Mouse (Mus musculus): ENCODE results near the gene Dclk2. TPM values are rescaled to one million over a fixed set of nuclear protein-coding genes. Genes with fewer than 3 reads are reported as not detected.

Dclk2 gene
- polyA plus RNA-seq, 1 experiment from 2014 or later, result 95.5 TPM

DNA sequence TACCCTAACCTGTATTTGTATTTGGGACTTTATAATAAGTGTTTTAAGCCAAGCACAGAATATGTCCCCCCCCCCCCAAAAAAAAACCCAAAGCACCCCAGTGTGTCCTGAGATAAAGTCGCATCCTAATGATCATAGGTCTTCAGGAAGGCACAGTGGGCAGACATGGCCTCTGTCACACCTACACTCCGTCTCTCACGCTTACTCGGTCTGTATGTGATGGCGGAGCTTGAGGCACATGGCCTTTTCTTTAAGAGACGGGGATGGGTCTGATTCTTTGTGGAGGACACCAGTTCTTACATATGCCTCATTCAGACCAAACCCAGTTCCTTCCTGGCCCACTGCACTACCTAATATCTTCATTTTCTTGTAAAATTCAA is 158.6 kb downstream of the Dclk2 start:
- no peak overlapping the region for H3K4me3 ChIP-seq
- no peak overlapping the region for H3K9ac ChIP-seq
- no peaks in the 10 kb centered on the region for H3K9me3 ChIP-seq
- WGBS, result 83% methylated on average over 6 of the region's 6 CpGs
- H3K4me1 ChIP-seq, result 0 out of 2 replicates have a peak, but pooled peaks cover 2% of the 10 kb centered on the region
- no peak overlapping the region for H3K4me2 ChIP-seq
- no peaks in the 10 kb centered on the region for H3K27me3 ChIP-seq (replicated peaks)
- no peak overlapping the region for H3K27ac ChIP-seq
- ATAC-seq (replicated peaks), result peak; percentile 53
- no peaks in the 10 kb centered on the region for H3K36me3 ChIP-seq (replicated peaks)

DNA sequence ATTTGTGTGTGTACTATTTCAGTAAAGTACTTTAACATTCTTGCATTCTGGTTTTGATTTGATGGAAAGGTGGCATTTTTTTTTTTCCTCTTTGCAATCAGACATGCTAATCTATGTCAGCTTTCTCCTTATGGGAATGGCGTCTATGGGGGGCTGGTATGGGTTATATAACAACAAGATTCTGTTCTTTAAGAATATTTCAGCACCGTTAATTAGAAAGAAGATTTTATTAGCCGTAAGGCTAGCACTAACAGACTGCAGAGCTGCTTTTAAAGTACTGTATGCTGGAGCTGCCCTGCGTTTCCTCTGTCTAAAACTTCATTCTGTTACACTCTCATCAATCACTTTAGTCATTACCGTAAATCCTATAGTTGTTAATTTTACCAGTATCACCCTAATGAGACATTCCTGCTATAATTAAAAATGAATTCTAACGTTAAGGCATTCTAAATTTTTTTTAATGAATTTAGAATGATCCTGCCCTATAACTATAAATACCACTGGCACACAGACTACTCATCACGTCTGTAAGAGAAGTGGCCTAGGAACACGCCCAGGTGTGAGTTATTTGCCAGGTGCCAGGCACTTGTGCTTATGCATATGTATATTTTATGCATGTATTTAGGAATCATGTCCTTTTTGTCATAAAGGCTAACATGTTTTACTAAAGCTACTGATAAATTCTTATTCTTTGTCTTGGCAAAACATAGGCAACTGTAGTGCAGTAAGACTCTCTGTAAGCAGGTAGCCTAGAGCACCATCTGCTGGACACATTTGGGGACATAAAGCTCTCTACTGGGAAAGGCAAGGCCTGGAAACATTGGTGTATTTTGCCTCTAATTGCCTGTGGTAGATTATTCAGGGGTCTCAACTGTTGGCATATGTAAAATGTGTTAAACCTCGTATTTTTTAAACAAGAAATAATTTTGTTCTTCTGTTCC is 159.3 kb downstream of the Dclk2 start:
- Histone ChIP-seq H3K9me3 (no peaks in the 10 kb centered on the region), H3K36me3 (replicated peaks) (no peaks in the 10 kb centered on the region), H3K4me3 (no peak overlapping the region), H3K27me3 (replicated peaks) (no peaks in the 10 kb centered on the region), H3K9ac (no peak overlapping the region), H3K4me1 (0 out of 2 replicates have a peak, but pooled peaks cover 2% of the 10 kb centered on the region), H3K27ac (0 out of 2 replicates have a peak overlapping the region, but pooled peaks have one; percentile 50), H3K4me2 (no peak overlapping the region)
- 49% methylated on average over 9 of the region's 9 CpGs for WGBS
- ATAC-seq (replicated peaks), result peak; percentile 92

DNA sequence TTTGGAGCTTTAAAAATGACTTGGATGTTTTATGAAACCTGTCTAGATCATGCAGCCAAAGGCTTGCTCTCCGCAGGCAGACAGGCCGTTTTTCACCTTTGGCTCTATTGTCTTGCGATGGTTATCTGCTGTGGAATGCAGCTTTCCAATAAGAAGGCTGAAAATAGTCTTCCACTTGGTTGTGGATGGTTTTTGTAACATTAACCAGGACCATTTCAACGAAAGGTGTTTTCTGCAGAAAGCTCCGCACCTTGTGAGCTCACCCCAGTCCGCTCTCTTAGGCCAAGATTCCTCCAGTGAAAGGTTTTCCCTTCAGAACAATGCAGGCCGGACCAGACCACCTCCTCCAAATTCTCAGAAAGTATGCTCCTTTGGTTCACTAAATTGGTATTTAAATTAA is 160.2 kb downstream of the Dclk2 start:
- Histone ChIP-seq H3K27ac (peak overlapping the region; percentile 53; the same call in 1 of the 2 replicates), H3K9ac (no peak overlapping the region)

DNA sequence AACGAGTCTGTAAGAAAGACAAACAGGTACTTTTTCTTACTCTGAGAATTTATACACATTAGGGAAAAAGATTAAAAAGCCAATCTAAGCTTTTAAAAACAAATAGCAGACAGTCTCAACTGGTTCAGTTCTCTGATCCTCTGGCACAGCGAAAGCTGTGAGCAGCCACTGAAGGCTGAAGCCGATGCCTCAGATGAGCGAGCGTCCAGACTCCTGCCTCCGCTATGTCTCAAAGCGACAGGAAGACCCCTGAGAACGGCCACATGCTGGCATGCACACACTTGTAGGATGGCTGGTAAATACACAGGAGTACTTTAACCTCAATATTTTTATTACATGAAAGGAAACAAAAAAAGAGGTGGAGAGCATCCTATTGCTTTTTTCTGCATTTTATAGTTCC is 160.8 kb downstream of the Dclk2 start:
- 0 out of 2 replicates have a peak, but pooled peaks cover 2% of the 10 kb centered on the region for H3K4me1 ChIP-seq
- no peaks in the 10 kb centered on the region for H3K9me3 ChIP-seq
- 0 out of 2 replicates have a peak overlapping the region, but pooled peaks have one; percentile 13 for H3K9ac ChIP-seq
- H3K27ac ChIP-seq, result no peak overlapping the region
- H3K36me3 ChIP-seq (replicated peaks), result no peaks in the 10 kb centered on the region
- H3K27me3 ChIP-seq (replicated peaks), result no peaks in the 10 kb centered on the region
- H3K4me3 ChIP-seq, result no peak overlapping the region
- 31% methylated on average over 8 of the region's 8 CpGs for WGBS
- peak overlapping the region; percentile 24 for H3K4me2 ChIP-seq
- no peak for ATAC-seq (replicated peaks)

More for the DNA sequence above, 160.2 kb downstream of the Dclk2 start:
- no peak for ATAC-seq (replicated peaks)
- H3K4me2 ChIP-seq, result no peak overlapping the region
- 0 out of 2 replicates have a peak, but pooled peaks cover 2% of the 10 kb centered on the region for H3K4me1 ChIP-seq
- H3K36me3 ChIP-seq (replicated peaks), result no peaks in the 10 kb centered on the region
- no peak overlapping the region for H3K4me3 ChIP-seq
- H3K9me3 ChIP-seq, result no peaks in the 10 kb centered on the region
- H3K27me3 ChIP-seq (replicated peaks), result no peaks in the 10 kb centered on the region
- 57% methylated on average over 7 of the region's 7 CpGs for WGBS

DNA sequence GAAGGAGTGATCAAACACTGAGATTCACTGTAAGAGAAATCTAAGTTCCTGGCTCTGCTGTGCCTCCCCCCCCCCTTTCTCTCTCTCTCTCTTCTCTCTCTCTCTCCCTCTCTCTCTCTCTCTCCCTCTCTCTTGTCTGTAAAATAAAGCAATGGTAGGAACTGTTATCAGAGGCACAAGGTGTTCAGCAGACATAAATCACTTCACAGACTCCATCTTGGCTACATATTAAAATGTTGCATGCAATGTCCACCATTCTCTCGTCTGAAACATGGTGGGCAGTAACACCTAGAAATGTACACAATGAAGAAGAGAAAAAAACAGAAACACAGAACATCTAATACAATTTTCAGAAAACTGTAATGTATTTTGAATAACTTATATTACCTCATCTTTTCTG is 161.3 kb downstream of the Dclk2 start:
- Histone ChIP-seq H3K4me3 (no peak overlapping the region), H3K9me3 (no peaks in the 10 kb centered on the region), H3K27me3 (replicated peaks) (no peaks in the 10 kb centered on the region), H3K27ac (no peak overlapping the region), H3K4me2 (peak overlapping the region; percentile 22; the same call in 1 of the 2 replicates), H3K4me1 (0 out of 2 replicates have a peak, but pooled peaks cover 2% of the 10 kb centered on the region), H3K9ac (no peak overlapping the region), H3K36me3 (replicated peaks) (no peaks in the 10 kb centered on the region)
- no peak for ATAC-seq (replicated peaks)
- 54% methylated on average over 1 of the region's 1 CpGs for WGBS

DNA sequence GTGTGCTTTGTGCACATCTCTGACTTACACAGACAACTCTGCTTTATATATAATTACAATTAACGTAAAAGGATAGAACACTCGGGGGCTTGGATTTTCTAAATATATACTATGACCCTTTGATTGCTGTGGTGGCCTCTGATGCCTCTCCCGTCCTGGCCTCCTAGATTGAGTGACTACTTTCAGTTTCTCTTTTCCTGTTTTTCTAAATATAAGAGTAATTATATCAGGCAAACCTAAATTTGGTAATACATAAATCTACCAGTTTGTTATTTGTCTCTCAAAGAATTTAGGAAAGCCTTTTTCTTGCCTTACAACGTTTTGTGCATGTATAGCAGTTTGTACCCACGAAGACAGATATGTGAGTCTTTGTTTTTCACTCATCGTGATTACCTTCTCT is 161.9 kb downstream of the Dclk2 start:
- Histone ChIP-seq H3K4me2 (no peak overlapping the region), H3K4me1 (0 out of 2 replicates have a peak, but pooled peaks cover 2% of the 10 kb centered on the region), H3K27me3 (replicated peaks) (no peaks in the 10 kb centered on the region), H3K36me3 (replicated peaks) (no peaks in the 10 kb centered on the region), H3K27ac (no peak overlapping the region), H3K9ac (no peak overlapping the region), H3K9me3 (no peaks in the 10 kb centered on the region), H3K4me3 (no peak overlapping the region)
- no peak for ATAC-seq (replicated peaks)
- 63% methylated on average over 6 of the region's 6 CpGs for WGBS

DNA sequence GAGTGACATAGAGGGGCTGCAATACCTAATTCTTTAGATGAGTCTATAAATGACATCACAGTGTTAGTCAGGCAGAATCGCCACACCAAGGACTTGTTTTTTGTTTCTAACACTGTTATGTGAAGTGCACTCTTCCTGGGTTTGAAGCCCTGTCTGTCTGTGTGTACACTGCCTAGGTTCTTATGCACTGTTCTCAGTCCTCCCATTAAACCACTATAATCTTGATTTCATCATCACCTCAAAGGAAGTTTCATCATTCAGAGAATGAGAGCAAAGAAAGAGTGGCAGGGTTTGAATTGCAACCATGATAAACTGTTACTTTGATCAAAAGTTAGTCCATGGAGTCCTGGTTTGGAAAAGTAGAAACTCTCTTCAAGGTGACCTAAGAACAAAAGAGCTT is 164.1 kb downstream of the Dclk2 start:
- Histone ChIP-seq H3K36me3 (replicated peaks) (no peaks in the 10 kb centered on the region), H3K27ac (no peak overlapping the region), H3K4me1 (0 out of 2 replicates have a peak, but pooled peaks cover 2% of the 10 kb centered on the region), H3K9ac (no peak overlapping the region), H3K4me3 (no peak overlapping the region), H3K9me3 (no peaks in the 10 kb centered on the region), H3K27me3 (replicated peaks) (no peaks in the 10 kb centered on the region), H3K4me2 (no peak overlapping the region)
- 93% methylated on average over 1 of the region's 1 CpGs for WGBS
- ATAC-seq (replicated peaks), result no peak

DNA sequence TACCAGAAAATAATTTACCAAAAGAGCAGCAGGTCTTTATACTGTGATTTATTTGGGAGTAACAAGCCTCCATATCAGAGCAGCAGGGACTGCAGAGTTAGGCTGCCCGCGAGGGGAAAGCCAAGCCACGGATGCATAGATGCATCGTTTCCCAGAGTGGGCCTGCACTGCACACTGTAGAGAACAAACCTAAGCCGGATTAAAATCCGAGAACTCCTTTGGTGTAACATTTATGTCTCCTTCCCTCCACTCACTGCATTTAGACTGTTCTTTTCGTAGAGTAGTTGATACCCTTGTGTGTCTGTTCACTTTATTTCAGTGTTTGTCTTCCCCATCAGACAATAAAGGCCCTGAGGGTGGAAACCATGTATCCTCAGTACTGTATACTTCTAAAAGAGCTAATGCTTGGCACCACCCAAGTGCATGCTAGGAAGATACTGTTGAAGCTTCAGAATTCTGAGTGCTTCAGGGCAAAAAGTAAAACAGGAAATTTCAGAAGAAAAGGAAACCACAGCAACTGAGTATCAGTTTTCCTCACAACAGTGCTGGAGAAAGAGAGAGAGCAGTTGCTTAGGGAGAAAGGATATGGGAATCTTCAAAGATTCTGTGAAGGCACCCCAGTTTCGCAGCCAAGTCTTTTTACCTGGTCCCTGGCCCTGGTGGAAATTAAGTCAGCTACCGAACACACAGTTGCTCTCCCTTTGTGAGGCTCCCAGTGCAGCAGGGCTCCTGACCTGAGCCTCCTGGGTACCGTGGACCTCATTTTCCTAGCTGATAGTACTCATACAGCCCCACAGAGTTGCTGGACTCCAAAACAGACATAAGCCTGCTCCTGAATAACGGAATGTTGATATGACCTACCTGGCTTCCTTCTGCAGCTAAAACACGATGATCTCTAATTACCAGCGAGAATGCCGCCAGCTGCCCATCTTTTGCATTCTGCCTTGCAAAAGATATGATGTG is 165.8 kb downstream of the Dclk2 start:
- no peak overlapping the region; the same call in 1 of the 2 replicates for H3K4me2 ChIP-seq
- H3K9me3 ChIP-seq, result no peaks in the 10 kb centered on the region
- no peak overlapping the region for H3K9ac ChIP-seq
- 48% methylated on average over 14 of the region's 14 CpGs for WGBS
- H3K36me3 ChIP-seq (replicated peaks), result no peaks in the 10 kb centered on the region
- no peak overlapping the region for H3K4me3 ChIP-seq
- peaks cover 9% of the 10 kb centered on the region; the same call in 1 of the 2 replicates for H3K4me1 ChIP-seq
- ATAC-seq (replicated peaks), result peak; percentile 27; the same call in 1 of the 2 replicates
- no peaks in the 10 kb centered on the region for H3K27me3 ChIP-seq (replicated peaks)
- H3K27ac ChIP-seq, result peak overlapping the region; percentile 46

DNA sequence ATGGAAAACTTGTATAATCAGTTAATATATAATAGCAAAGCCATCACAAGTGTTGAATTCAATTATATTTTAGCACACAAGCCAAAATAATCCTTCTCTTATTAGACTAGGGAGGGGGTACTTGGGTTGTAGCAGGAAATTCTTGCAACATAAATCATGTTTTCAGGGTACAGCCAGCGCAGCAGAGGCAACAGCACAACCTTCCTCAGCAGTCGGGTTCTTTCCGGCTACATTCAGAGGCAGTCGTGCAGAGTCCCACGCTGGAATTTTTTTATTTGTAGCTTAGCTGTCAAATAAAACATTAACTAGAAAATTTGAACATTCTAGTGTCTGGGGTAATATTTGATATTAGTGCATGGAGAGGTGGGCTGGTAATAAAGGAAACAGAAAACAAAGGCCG is 166.5 kb downstream of the Dclk2 start:
- no peak overlapping the region for H3K9ac ChIP-seq
- H3K4me2 ChIP-seq, result no peak overlapping the region
- ATAC-seq (replicated peaks), result no peak
- H3K36me3 ChIP-seq (replicated peaks), result no peaks in the 10 kb centered on the region
- 59% methylated on average over 6 of the region's 6 CpGs for WGBS
- peaks cover 8% of the 10 kb centered on the region; the same call in 1 of the 2 replicates for H3K4me1 ChIP-seq
- H3K27ac ChIP-seq, result 0 out of 2 replicates have a peak overlapping the region, but pooled peaks have one; percentile 23
- no peaks in the 10 kb centered on the region for H3K27me3 ChIP-seq (replicated peaks)
- H3K9me3 ChIP-seq, result no peaks in the 10 kb centered on the region
- H3K4me3 ChIP-seq, result no peak overlapping the region

DNA sequence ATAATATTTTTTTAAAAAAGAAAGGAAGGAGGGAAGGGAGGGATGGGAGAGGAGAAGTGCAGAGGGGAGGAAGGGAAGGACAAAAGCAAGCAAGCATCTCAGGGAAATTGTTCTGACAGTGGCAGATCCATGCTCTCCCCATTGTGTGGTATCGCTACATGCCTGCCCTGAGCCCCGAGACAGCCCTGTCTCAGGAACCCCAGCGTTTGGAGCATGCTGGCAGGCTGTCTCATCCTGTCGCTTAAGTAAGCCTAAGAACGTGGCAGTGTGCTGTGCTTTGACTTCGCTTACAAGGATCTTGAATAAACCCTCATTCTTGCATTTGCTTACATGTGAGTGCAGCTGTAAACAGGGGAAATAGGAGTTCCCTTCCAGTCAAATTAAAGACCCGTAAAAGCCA is 170.0 kb downstream of the Dclk2 start:
- no peak overlapping the region for H3K4me3 ChIP-seq
- peak overlapping the region; percentile 62; the same call in 1 of the 2 replicates for H3K27ac ChIP-seq
- 19% methylated on average over 7 of the region's 7 CpGs for WGBS

DNA sequence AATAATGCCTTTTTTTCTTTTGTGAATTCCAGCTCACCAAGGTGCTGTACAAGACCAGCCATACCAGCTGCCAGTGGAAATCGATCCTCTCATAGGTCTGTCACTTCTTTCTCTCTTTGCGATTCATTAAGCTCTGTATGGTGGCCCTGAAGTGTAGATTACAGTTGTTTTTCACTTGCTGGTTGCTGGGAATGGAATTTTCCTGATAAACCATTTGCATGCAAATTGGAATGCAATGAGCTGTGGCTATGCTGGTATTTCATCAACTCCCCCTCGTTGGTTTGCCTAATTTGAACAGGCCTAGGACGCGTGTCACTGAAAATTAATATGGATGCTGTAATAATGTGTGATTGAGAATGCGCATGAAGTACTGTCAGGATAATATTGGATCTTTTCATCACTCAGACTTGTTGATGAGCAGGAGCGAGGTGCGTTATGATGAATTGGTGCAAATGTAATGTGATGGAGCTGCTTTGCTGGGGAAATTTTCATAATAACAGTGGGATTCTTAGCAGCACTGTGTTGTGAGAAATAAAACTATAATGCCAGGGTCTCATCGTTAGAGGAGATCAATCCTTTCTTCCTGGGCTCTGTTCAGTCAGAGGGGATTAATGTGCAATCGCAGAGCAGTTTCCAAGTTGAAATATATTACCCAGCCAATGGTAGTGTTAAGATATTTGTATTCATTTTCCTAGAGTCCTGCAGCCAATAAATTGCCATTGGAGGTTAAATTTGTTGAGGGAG is 174.7 kb downstream of the Dclk2 start:
- H3K9ac ChIP-seq, result no peak overlapping the region
- peak overlapping the region; percentile 17 for H3K4me2 ChIP-seq
- H3K4me3 ChIP-seq, result no peak overlapping the region
- no peaks in the 10 kb centered on the region for H3K9me3 ChIP-seq
- WGBS, result 22% methylated on average over 10 of the region's 10 CpGs
- no peaks in the 10 kb centered on the region for H3K27me3 ChIP-seq (replicated peaks)
- peaks cover 27% of the 10 kb centered on the region for H3K4me1 ChIP-seq
- no peaks in the 10 kb centered on the region for H3K36me3 ChIP-seq (replicated peaks)
- peak; percentile 76 for ATAC-seq (replicated peaks)
- peak overlapping the region; percentile 68 for H3K27ac ChIP-seq

More for the DNA sequence above, 170.0 kb downstream of the Dclk2 start:
- Histone ChIP-seq H3K4me1 (peaks cover 19% of the 10 kb centered on the region), H3K9me3 (no peaks in the 10 kb centered on the region), H3K9ac (no peak overlapping the region), H3K36me3 (replicated peaks) (no peaks in the 10 kb centered on the region), H3K27me3 (replicated peaks) (no peaks in the 10 kb centered on the region), H3K4me2 (peak overlapping the region; percentile 12; the same call in 1 of the 2 replicates)
- ATAC-seq (replicated peaks), result peak; percentile 61; the same call in 1 of the 2 replicates

Data from midbrain, embryonic 15.5 days (tissue).